Mouse (Mus musculus) brain, embryonic 14.5 days (tissue): ENCODE results near the gene Cbarp.

Experiments used
- CTCF ChIP-seq: fragments of 200-500 bp; IDR thresholded peaks from 2 replicates; pipeline ENCODE4 v1.5.1; 2012; ENCODE audit warnings: inconsistent platforms, mild to moderate bottlenecking, moderate library complexity, borderline replicate concordance; ENCODE audit not compliant: insufficient read depth, insufficient read length; ENCODE audit errors: extremely low read depth
- POLR2A ChIP-seq: fragments of 200-500 bp; IDR thresholded peaks from 2 replicates; pipeline ENCODE4 v1.6.1; 2012; ENCODE audit warnings: mild to moderate bottlenecking, inconsistent platforms, borderline replicate concordance; ENCODE audit not compliant: poor library complexity, insufficient read depth, insufficient read length, severe bottlenecking; ENCODE audit errors: extremely low read depth

DNA sequence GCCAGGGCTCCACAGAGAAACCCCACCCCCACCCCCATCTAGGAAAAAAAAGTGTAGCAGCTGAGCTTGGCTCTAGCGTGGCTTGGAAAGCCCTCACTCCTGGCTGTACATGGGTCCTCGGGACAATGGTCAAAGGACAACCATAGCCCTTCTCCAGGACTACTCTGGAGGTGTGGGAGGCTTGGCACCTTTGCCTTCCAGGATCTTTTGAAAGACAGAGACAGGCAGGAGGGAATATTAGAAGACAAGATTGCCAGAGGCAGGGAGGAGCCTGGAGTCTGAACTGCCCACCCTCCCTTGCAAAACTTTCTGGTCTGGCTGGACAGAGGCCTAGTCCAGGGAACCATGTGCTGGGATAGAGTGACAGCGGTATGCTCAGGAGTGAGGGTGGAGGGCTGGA is 46.0 kb downstream of the Cbarp start:
- TF ChIP-seq CTCF (no peak), POLR2A (no peak)
